In the genomic region with DNA sequence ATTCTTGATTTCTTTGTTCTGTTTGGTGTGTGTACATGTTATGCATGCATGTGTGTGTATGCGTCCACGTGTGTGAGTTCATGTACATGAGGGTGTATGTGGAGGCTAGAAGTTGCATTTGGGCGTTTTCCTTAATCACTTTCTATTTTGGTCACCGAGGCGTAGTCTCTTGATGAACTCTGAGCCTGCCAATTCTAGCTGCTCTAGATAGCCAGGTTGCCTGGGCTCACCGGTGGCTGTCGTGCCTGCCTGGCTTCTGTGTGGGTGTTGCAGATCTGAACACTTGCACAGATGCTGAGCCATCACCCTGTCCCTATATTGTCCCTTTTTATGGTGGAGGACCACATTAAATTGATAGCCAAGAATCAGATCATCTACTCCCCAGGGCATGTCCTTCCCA, we compare ENCODE assay signal across 14 mouse cellular contexts.
A peak's percentile ranks its signal among the peaks of the same experiment; 100 is the strongest.
DNase-seq lines count a peak whose midpoint lies in the region; ATAC-seq lines count a peak whose summit lies in the region.
"Had no signal": no experiment of that assay in that cellular context is flagged by ENCODE, and none has a peak within 500 bp of the region (broad histone marks: within the 10 kb centered on the region; RNA-seq: fewer than 3 reads in every experiment).

No protein-coding gene starts in this region.

- DNase-seq in forebrain, embryonic 10.5 days (ENCODE audit: extremely low spot score, low spot score), result no peak
- peak; percentile 14 to 17 for DNase-seq in right cerebral cortex, adult 2 months (ENCODE audit: low spot score in 2 of 2)
- no peak for DNase-seq in right cerebral cortex, postnatal 10 days (ENCODE audit: low spot score in 2 of 2)
- DNase-seq in thymus, postnatal 36 days, result no peak
- no peak for DNase-seq in embryo, embryonic 11 days
- DNase-seq: thymus, postnatal 4 days had no signal

- 87% methylated on average over 7 of the region's 7 CpGs for WGBS in forebrain, embryonic 10.5 days
- WGBS in forebrain, embryonic 12.5 days, result 81% methylated on average over 7 of the region's 7 CpGs
- WGBS in heart, embryonic 15.5 days, result 28% methylated on average over 7 of the region's 7 CpGs

- H3K27ac ChIP-seq in forebrain, embryonic 10.5 days, result 0 out of 2 replicates have a peak overlapping the region, but pooled peaks have one; percentile 8
- no peak overlapping the region for H3K27ac ChIP-seq in forebrain, embryonic 12.5 days
- H3K27ac ChIP-seq in heart, embryonic 15.5 days, result peak overlapping the region; percentile 75
- H3K27ac ChIP-seq: hindbrain, embryonic 13.5 days; kidney, postnatal 0 days; lung, embryonic 15.5 days; stomach, embryonic 15.5 days had no signal

- H3K9ac ChIP-seq in forebrain, embryonic 12.5 days, result no peak overlapping the region
- no peak overlapping the region for H3K9ac ChIP-seq in heart, embryonic 15.5 days
- H3K9ac ChIP-seq: hindbrain, embryonic 13.5 days; lung, embryonic 15.5 days; stomach, embryonic 15.5 days had no signal

- H3K9me3 ChIP-seq in forebrain, embryonic 10.5 days, result no peaks in the 10 kb centered on the region
- no peaks in the 10 kb centered on the region for H3K9me3 ChIP-seq in forebrain, embryonic 12.5 days
- H3K9me3 ChIP-seq in heart, embryonic 15.5 days (replicated peaks), result no peaks in the 10 kb centered on the region
- H3K9me3 ChIP-seq: hindbrain, embryonic 13.5 days; lung, embryonic 15.5 days; stomach, embryonic 15.5 days had no signal

- no peaks in the 10 kb centered on the region; the same call in 1 of the 2 replicates for H3K27me3 ChIP-seq in forebrain, embryonic 10.5 days (ENCODE audit: poor library complexity, severe bottlenecking)
- no peaks in the 10 kb centered on the region for H3K27me3 ChIP-seq in forebrain, embryonic 12.5 days
- H3K27me3 ChIP-seq in heart, embryonic 15.5 days, result peaks cover 6% of the 10 kb centered on the region; the same call in 1 of the 2 replicates
- H3K27me3 ChIP-seq: hindbrain, embryonic 13.5 days; lung, embryonic 15.5 days; stomach, embryonic 15.5 days had no signal

- no peak overlapping the region for H3K4me2 ChIP-seq in forebrain, embryonic 12.5 days
- peak overlapping the region; percentile 11 for H3K4me2 ChIP-seq in heart, embryonic 15.5 days
- H3K4me2 ChIP-seq: hindbrain, embryonic 13.5 days; lung, embryonic 15.5 days; midbrain, embryonic 11.5 days; stomach, embryonic 15.5 days had no signal

- H3K4me3 ChIP-seq in forebrain, embryonic 10.5 days, result no peak overlapping the region
- no peak overlapping the region for H3K4me3 ChIP-seq in forebrain, embryonic 12.5 days (replicated peaks)
- H3K4me3 ChIP-seq in heart, embryonic 15.5 days, result no peak overlapping the region
- H3K4me3 ChIP-seq: hindbrain, embryonic 13.5 days; lung, embryonic 15.5 days; stomach, embryonic 15.5 days had no signal

- no peak for ATAC-seq in forebrain, embryonic 12.5 days (ENCODE audit: low FRiP score)
- peak; percentile 60; the same call in 1 of the 2 replicates for ATAC-seq in heart, embryonic 15.5 days (replicated peaks; ENCODE audit: insufficient number of reproducible peaks, insufficient read depth, low FRiP score, low read depth)
- ATAC-seq in monocyte, adult 5-6 weeks (replicated peaks; ENCODE audit: insufficient number of reproducible peaks, low FRiP score, low TSS enrichment, poor library complexity, severe bottlenecking), result 0 out of 2 replicates have a peak, but pooled peaks have one; percentile 15

- peaks cover 40% of the 10 kb centered on the region for H3K4me1 ChIP-seq in forebrain, embryonic 10.5 days
- no peaks in the 10 kb centered on the region for H3K4me1 ChIP-seq in forebrain, embryonic 12.5 days
- H3K4me1 ChIP-seq in heart, embryonic 15.5 days (replicated peaks), result peaks cover 39% of the 10 kb centered on the region

- no peaks in the 10 kb centered on the region for H3K36me3 ChIP-seq in forebrain, embryonic 10.5 days (replicated peaks)
- H3K36me3 ChIP-seq in forebrain, embryonic 12.5 days (replicated peaks), result no peaks in the 10 kb centered on the region
- no peaks in the 10 kb centered on the region for H3K36me3 ChIP-seq in heart, embryonic 15.5 days
- H3K36me3 ChIP-seq: hindbrain, embryonic 13.5 days; lung, embryonic 15.5 days; stomach, embryonic 15.5 days had no signal

Comparison
In these comparisons a context has a peak if more than half of its experiments do, and no peak if none do; other contexts are left out.
1. DNase-seq: peak in right cerebral cortex, adult 2 months (2 of 2); none in forebrain, embryonic 10.5 days (single experiment), right cerebral cortex, postnatal 10 days (0 of 2), thymus, postnatal 36 days (0 of 2) and embryo, embryonic 11 days (single experiment).